In genomic region chr14:123990591-123991195, GRCm38 (mm10) we compare ENCODE assay signal across 16 mouse cellular contexts.
DNase-seq lines count a peak whose midpoint lies in the region; ATAC-seq lines count a peak whose summit lies in the region.
"Had no signal": no experiment of that assay in that cellular context is flagged by ENCODE, and none has a peak within 500 bp of the region (broad histone marks: within the 10 kb centered on the region; RNA-seq: fewer than 3 reads in every experiment).

No protein-coding gene starts in this region.

- ATAC-seq in frontal cortex, adult (ENCODE audit: low TSS enrichment), result peak; percentile 92
- ATAC-seq: CD4-positive, CD25-positive, alpha-beta regulatory T cell, adult 4 months; hindbrain, postnatal 0 days; intestine, postnatal 0 days; liver, postnatal 0 days; midbrain, embryonic 16.5 days had no signal

- DNase-seq in frontal cortex, postnatal 25 days (ENCODE audit: low spot score in 2 of 2), result no peak
- DNase-seq in right cerebral cortex, adult 18-20 months, result peak; percentile 12
- no peak for DNase-seq in right cerebral cortex, postnatal 25 days
- peak; percentile 24 for DNase-seq in adrenal gland, postnatal 10 days
- DNase-seq in kidney, adult 8-10 months, result no peak
- DNase-seq in kidney, postnatal 10 days, result no peak
- DNase-seq: cerebellum, postnatal 10 days; left cerebral cortex, postnatal 4 days; liver, postnatal 0 days; lung, postnatal 14 days; thymus, postnatal 4 days had no signal

Comparison
In these comparisons a context has a peak if more than half of its experiments do, and no peak if none do; other contexts are left out.
1. DNase-seq: peak in right cerebral cortex, adult 18-20 months (single experiment) and adrenal gland, postnatal 10 days (single experiment); none in frontal cortex, postnatal 25 days (0 of 2), right cerebral cortex, postnatal 25 days (single experiment), kidney, adult 8-10 months (0 of 2) and kidney, postnatal 10 days (single experiment).